Mouse (Mus musculus) brain, embryonic 14.5 days (tissue): ENCODE measurements around the gene Bsn.

Experiments
- CTCF ChIP-seq: fragments of 200-500 bp; IDR thresholded peaks from 2 replicates; pipeline ENCODE4 v1.5.1; 2012; ENCODE audit warnings: inconsistent platforms, mild to moderate bottlenecking, moderate library complexity, borderline replicate concordance; ENCODE audit not compliant: insufficient read depth, insufficient read length; ENCODE audit errors: extremely low read depth
- POLR2A ChIP-seq: fragments of 200-500 bp; IDR thresholded peaks from 2 replicates; pipeline ENCODE4 v1.6.1; 2012; ENCODE audit warnings: mild to moderate bottlenecking, inconsistent platforms, borderline replicate concordance; ENCODE audit not compliant: poor library complexity, insufficient read depth, insufficient read length, severe bottlenecking; ENCODE audit errors: extremely low read depth

- TF ChIP-seq POLR2A (no peak), CTCF (no peak)
Observed at GRCm38 (mm10) chr9:108239951-108240350, 49.8 kb upstream of the Bsn start.
